Mouse (Mus musculus): ENCODE data around the gene Slu7. TPM values are rescaled to one million over a fixed set of nuclear protein-coding genes. Genes with fewer than 3 reads are reported as not detected.

Gene Slu7
- polyA plus RNA-seq, 2 experiments from 2014 or later, result 108 to 112 TPM

- peak; percentile 76 for ATAC-seq
Measured at GRCm38 (mm10) chr11:43492663-43493062, 59.1 kb downstream of the Slu7 start.

- ATAC-seq, result peak; percentile 54
Measured at GRCm38 (mm10) chr11:43493815-43494409, 60.4 kb downstream of the Slu7 start.

- no peak for ATAC-seq
Measured at GRCm38 (mm10) chr11:43495037-43495436, 61.5 kb downstream of the Slu7 start.

- no peak for ATAC-seq
Measured at GRCm38 (mm10) chr11:43495532-43495931, 62.0 kb downstream of the Slu7 start.

Other genes with a start within 250 kb of the Slu7 start
- gene Pttg1, start 7.5 kb upstream of the Slu7 start, polyA plus RNA-seq (2017; shearing (Covaris generic)), result 100 to 1,000 TPM; 133 to 168 TPM
- not detected for gene C1qtnf2, start 40.5 kb downstream of the Slu7 start, polyA plus RNA-seq (2017; shearing (Covaris generic))
- under 1 TPM in 1 of 2 experiments, not detected in 1; 0.17 TPM for gene Ccnjl, start 95.0 kb downstream of the Slu7 start, polyA plus RNA-seq (2017; shearing (Covaris generic))
- not detected for gene 4933415A04Rik, start 153.3 kb downstream of the Slu7 start, polyA plus RNA-seq (2017; shearing (Covaris generic))
- not detected for gene Fabp6, start 167.8 kb downstream of the Slu7 start, polyA plus RNA-seq (2017; shearing (Covaris generic))
- gene Pwwp2a, start 248.3 kb downstream of the Slu7 start, polyA plus RNA-seq (2017; shearing (Covaris generic)), result 10 to 100 TPM; 21.2 to 29.8 TPM